Mouse (Mus musculus) erythroid progenitor cell, adult 5-6 weeks (primary cell): ENCODE results near the gene Apoo. TPM values are rescaled to one million over a fixed set of nuclear protein-coding genes. Genes with fewer than 3 reads are reported as not detected.

ENCODE experiments used
- total RNA-seq, 2 experiments: library from RNA; stranded (forward) in 1 of 2; stranded (reverse) in 1 of 2; fragments of 150-400 nt in 1 of 2; fragments of 186-747, 209-891 nt in 1 of 2; gene quantifications; 2 replicates each; pipeline versions ENCODE4 v1.2.3 to v1.2.4; 2015 to 2017; ENCODE audit warnings: low replicate concordance in 2 of 2

Apoo gene
- total RNA-seq, 2 experiments from 2014 or later, result 32.4 to 33.1 TPM

Other genes with a start within 250 kb of the Apoo start
- 27.8 and 30.2 TPM in 2 replicates for gene Zfx, start 243.4 kb upstream of the Apoo start, total RNA-seq (2015; ENCODE audit: low replicate concordance)
- gene Zfx, start 243.4 kb upstream of the Apoo start, total RNA-seq (2017; ENCODE audit: low replicate concordance), result 26.2 and 27.2 TPM in 2 replicates
- 72.4 and 106 TPM in 2 replicates for gene Eif2s3x, start 154.3 kb upstream of the Apoo start, total RNA-seq (2015; ENCODE audit: low replicate concordance)
- 46.4 and 60.6 TPM in 2 replicates for gene Eif2s3x, start 154.3 kb upstream of the Apoo start, total RNA-seq (2017; ENCODE audit: low replicate concordance)
- gene Klhl15, start 132.5 kb upstream of the Apoo start, total RNA-seq (2015; ENCODE audit: low replicate concordance), result 7.5 and 8.3 TPM in 2 replicates
- 6.8 and 9.6 TPM in 2 replicates for gene Klhl15, start 132.5 kb upstream of the Apoo start, total RNA-seq (2017; ENCODE audit: low replicate concordance)
- not detected in 2 replicates for gene Fam90a1b, start 340 bp upstream of the Apoo start, total RNA-seq (2015; ENCODE audit: low replicate concordance)
- gene Fam90a1b, start 340 bp upstream of the Apoo start, total RNA-seq (2017; ENCODE audit: low replicate concordance), result not detected in 2 replicates
- 1.8 and 3.4 TPM in 2 replicates for gene Maged1, start 175.0 kb downstream of the Apoo start, total RNA-seq (2015; ENCODE audit: low replicate concordance)
- gene Maged1, start 175.0 kb downstream of the Apoo start, total RNA-seq (2017; ENCODE audit: low replicate concordance), result 0.53 and 2.2 TPM in 2 replicates